Mouse (Mus musculus) lung, embryonic 16.5 days (tissue): Measurements from ENCODE around the gene Scarb1. TPM values are rescaled to one million over a fixed set of nuclear protein-coding genes. Genes with fewer than 3 reads are reported as not detected.
"Not testable (repeated sequence)": the region's sequence is repeated elsewhere in the genome, so short reads cannot be mapped to it uniquely, and the experiment has no call there.

Source experiments
- ATAC-seq: fragments of 200-750 bp; cut with Nextera tagmentation; 2 replicates; pipeline ENCODE4 v1.8.0; 2017; ENCODE audit warnings: low read depth, mild to moderate bottlenecking, moderate library complexity
- H3K27ac ChIP-seq: fragments of 300-500 bp; sonication (generic); 2 replicates; pipeline ENCODE4 v1.5.1; 2014; ENCODE audit warnings: mild to moderate bottlenecking, control low read depth, low read length
- H3K27me3 ChIP-seq: fragments of 300-500 bp; sonication (generic); 2 replicates; pipeline ENCODE4 v1.6.1; 2014; ENCODE audit warnings: low read depth, low read length, mixed read lengths; ENCODE audit not compliant: control insufficient read depth, insufficient read depth
- H3K36me3 ChIP-seq: fragments of 300-500 bp; sonication (generic); 2 replicates; pipeline ENCODE4 v1.6.1; 2014; ENCODE audit warnings: low read length; ENCODE audit not compliant: control insufficient read depth, insufficient read depth
- H3K4me1 ChIP-seq: fragments of 300-500 bp; sonication (generic); replicated peaks from 2 replicates; pipeline ENCODE4 v1.6.1; 2014; ENCODE audit warnings: low read length, mixed read lengths; ENCODE audit not compliant: control insufficient read depth, insufficient read depth
- H3K4me2 ChIP-seq: fragments of 300-500 bp; sonication (generic); 2 replicates; pipeline ENCODE4 v1.6.1; 2014; ENCODE audit warnings: low read depth, low read length, control low read depth
- H3K4me3 ChIP-seq: fragments of 300-500 bp; sonication (generic); 2 replicates; pipeline ENCODE4 v1.5.1; 2014; ENCODE audit warnings: mild to moderate bottlenecking, low read length, control low read depth
- H3K9ac ChIP-seq: fragments of 300-500 bp; sonication (generic); 2 replicates; pipeline ENCODE4 v1.6.1; 2014; ENCODE audit warnings: low read length, control low read depth
- H3K9me3 ChIP-seq: fragments of 300-500 bp; sonication (generic); 2 replicates; pipeline ENCODE4 v1.6.1; 2016; ENCODE audit warnings: low read length; ENCODE audit not compliant: control insufficient read depth
- WGBS: fragments of 180-500 bp; shearing (Covaris S2); extraction: QIAGEN DNeasy Blood & Tissue Kit; methylation state at CpG from one replicate; pipeline ENCODE4 v1.1.7; 2014; 5-methylcytosine and 5-hydroxymethylcytosine counted together
- polyA plus RNA-seq: library from polyadenylated mRNA; unstranded; fragments of >200 nt; fragmentation: Nextera tagmentation; extraction: Ambion mirVana; gene quantifications from 2 replicates; pipeline ENCODE4 v1.2.1, GENCODE M21; 2015

Scarb1 gene
- 65.9 and 66.6 TPM in 2 replicates for polyA plus RNA-seq

GRCm38 (mm10) chr5:125340547-125341262, at the start of gene Scarb1:
Scarb1 (minus strand) TSS chr5:125341094.
- ATAC-seq, result peak; percentile 88
- Histone ChIP-seq H3K27ac (peak within 1 kb of the TSS; percentile 48), H3K9ac (peak within 1 kb of the TSS; percentile 74), H3K9me3 (no peaks in the 10 kb centered on the region), H3K4me2 (peak within 1 kb of the TSS; percentile 96), H3K36me3 (no peaks in the 10 kb centered on the region), H3K4me1 (peaks cover 22% of the 10 kb centered on the region), H3K27me3 (no peaks in the 10 kb centered on the region), H3K4me3 (peak within 1 kb of the TSS; percentile 84)
- 0% methylated on average over 42 of the region's 42 CpGs for WGBS

GRCm38 (mm10) chr5:125389579-125390441, 48.9 kb upstream of the Scarb1 start, which contains the start of gene Ubc:
Ubc (minus strand) TSS chr5:125390202.
- H3K9ac ChIP-seq, result peak within 1 kb of the TSS; percentile 100
- no peaks in the 10 kb centered on the region for H3K9me3 ChIP-seq
- ATAC-seq, result peak; percentile 58
- peak within 1 kb of the TSS; percentile 97 for H3K27ac ChIP-seq
- peaks cover 44% of the 10 kb centered on the region for H3K4me1 ChIP-seq
- H3K4me3 ChIP-seq, result peak within 1 kb of the TSS; percentile 100
- peaks cover 11% of the 10 kb centered on the region for H3K36me3 ChIP-seq
- under 1% methylated on average over 67 of the region's 69 CpGs for WGBS
- peak within 1 kb of the TSS; percentile 98 for H3K4me2 ChIP-seq
- no peaks in the 10 kb centered on the region for H3K27me3 ChIP-seq

GRCm38 (mm10) chr5:125389131-125389578, 48.3 kb upstream of the Scarb1 start, which contains the start of gene Gm10382:
Gm10382 (plus strand) TSS chr5:125389322.
- H3K36me3 ChIP-seq, result peaks cover 16% of the 10 kb centered on the region
- peak within 1 kb of the TSS; percentile 100 for H3K9ac ChIP-seq
- H3K4me1 ChIP-seq, result peaks cover 39% of the 10 kb centered on the region
- peak within 1 kb of the TSS; percentile 100 for H3K4me3 ChIP-seq
- under 1% methylated on average over 41 of the region's 41 CpGs for WGBS
- ATAC-seq, result peak; percentile 18
- H3K4me2 ChIP-seq, result peak within 1 kb of the TSS; percentile 98
- no peaks in the 10 kb centered on the region for H3K9me3 ChIP-seq
- H3K27me3 ChIP-seq, result no peaks in the 10 kb centered on the region
- H3K27ac ChIP-seq, result peak within 1 kb of the TSS; percentile 97

- H3K4me1 ChIP-seq, result peaks cover 33% of the 10 kb centered on the region
- peak overlapping the region; percentile 100 for H3K9ac ChIP-seq
- H3K9me3 ChIP-seq, result no peaks in the 10 kb centered on the region
- H3K36me3 ChIP-seq, result peaks cover 16% of the 10 kb centered on the region
- no peaks in the 10 kb centered on the region for H3K27me3 ChIP-seq
- H3K27ac ChIP-seq, result peak overlapping the region; percentile 97
- H3K4me3 ChIP-seq, result peak overlapping the region; percentile 100
- 17% methylated on average over 13 of the region's 13 CpGs for WGBS
- no peak for ATAC-seq
- peak overlapping the region; percentile 98 for H3K4me2 ChIP-seq
These were observed 47.6 kb upstream of the Scarb1 start for GRCm38 (mm10) chr5:125388358-125389092.

GRCm38 (mm10) chr5:125387295-125387694, 46.4 kb upstream of the Scarb1 start:
- not testable (repeated sequence) for ATAC-seq, H3K9me3 ChIP-seq, H3K4me2 ChIP-seq, H3K9ac ChIP-seq, H3K4me3 ChIP-seq, H3K27ac ChIP-seq, H3K27me3 ChIP-seq
- WGBS, result 88% methylated on average over 5 of the region's 6 CpGs
- peaks cover 26% of the 10 kb centered on the region for H3K4me1 ChIP-seq
- H3K36me3 ChIP-seq, result peaks cover 16% of the 10 kb centered on the region

GRCm38 (mm10) chr5:125385215-125385940, 44.5 kb upstream of the Scarb1 start:
- 0 out of 2 replicates have a peak overlapping the region, but pooled peaks have one; percentile 7 for H3K4me3 ChIP-seq
- no peak for ATAC-seq

GRCm38 (mm10) chr5:125384512-125385214, 43.8 kb upstream of the Scarb1 start:
- 64% methylated on average over 2 of the region's 2 CpGs for WGBS
- ATAC-seq, result no peak
- Histone ChIP-seq H3K27ac (no peak overlapping the region), H3K9ac (no peak overlapping the region), H3K4me2 (no peak overlapping the region), H3K4me1 (peaks cover 14% of the 10 kb centered on the region), H3K4me3 (no peak overlapping the region), H3K36me3 (peaks cover 16% of the 10 kb centered on the region), H3K27me3 (no peaks in the 10 kb centered on the region), H3K9me3 (no peaks in the 10 kb centered on the region)

More at GRCm38 (mm10) chr5:125385215-125385940, 44.5 kb upstream of the Scarb1 start:
- H3K9ac ChIP-seq, result no peak overlapping the region
- peaks cover 16% of the 10 kb centered on the region for H3K36me3 ChIP-seq
- no peaks in the 10 kb centered on the region for H3K27me3 ChIP-seq
- WGBS, result 65% methylated on average over 8 of the region's 8 CpGs
- H3K4me1 ChIP-seq, result peaks cover 16% of the 10 kb centered on the region
- no peak overlapping the region for H3K27ac ChIP-seq
- no peak overlapping the region for H3K4me2 ChIP-seq
- H3K9me3 ChIP-seq, result no peaks in the 10 kb centered on the region
